Mouse (Mus musculus) hindbrain, postnatal 0 days (tissue): ENCODE measurements around the gene Agap3. TPM values are rescaled to one million over a fixed set of nuclear protein-coding genes. Genes with fewer than 3 reads are reported as not detected.
A peak's percentile ranks its signal among the peaks of the same experiment; 100 is the strongest.

Experiments
- ATAC-seq: fragments of 200-750 bp; cut with Nextera tagmentation; 2 replicates; pipeline ENCODE4 v1.8.0; 2017; ENCODE audit warnings: mild to moderate bottlenecking, moderate TSS enrichment, moderate library complexity
- DNase-seq: peaks from one replicate; pipeline ENCODE4 v3.0.0-alpha.2; 2015; ENCODE audit warnings: low spot score
- H3K27ac ChIP-seq: fragments of 300-500 bp; sonication (generic); 2 replicates; pipeline ENCODE4 v1.5.1; 2014; ENCODE audit warnings: mild to moderate bottlenecking
- H3K27me3 ChIP-seq: fragments of 300-500 bp; sonication (generic); 2 replicates; pipeline ENCODE4 v1.6.1; 2014; ENCODE audit warnings: low read length, mixed read lengths; ENCODE audit not compliant: insufficient read depth
- H3K36me3 ChIP-seq: fragments of 300-500 bp; sonication (generic); 2 replicates; pipeline ENCODE4 v1.6.1; 2014; ENCODE audit warnings: low read length, mixed read lengths; ENCODE audit not compliant: insufficient read depth
- H3K4me1 ChIP-seq: fragments of 300-500 bp; sonication (generic); 2 replicates; pipeline ENCODE4 v1.6.1; 2014; ENCODE audit warnings: antibody characterized with exemption, low read length, mixed read lengths; ENCODE audit not compliant: insufficient read depth
- H3K4me2 ChIP-seq: fragments of 300-500 bp; sonication (generic); 2 replicates; pipeline ENCODE4 v1.6.1; 2014; ENCODE audit warnings: low read depth, mild to moderate bottlenecking, low read length, moderate library complexity, mixed read lengths
- H3K4me3 ChIP-seq: fragments of 300-500 bp; sonication (generic); 2 replicates; pipeline ENCODE4 v1.5.1; 2014; ENCODE audit warnings: low read length
- H3K9ac ChIP-seq: fragments of 300-500 bp; sonication (generic); replicated peaks from 2 replicates; pipeline ENCODE4 v1.6.1; 2014; ENCODE audit warnings: mild to moderate bottlenecking, low read length, moderate library complexity, mixed read lengths
- H3K9me3 ChIP-seq: fragments of 300-500 bp; sonication (generic); 2 replicates; pipeline ENCODE4 v1.6.1; 2016; ENCODE audit warnings: low read length, mixed read lengths
- CTCF ChIP-seq: IDR thresholded peaks from 2 replicates; pipeline ENCODE4 v1.5.1; 2016; ENCODE audit warnings: antibody characterized with exemption, control low read depth, low read depth
- WGBS: fragments of 180-500 bp; shearing (Covaris S2); extraction: QIAGEN DNeasy Blood & Tissue Kit; methylation state at CpG from one replicate; pipeline ENCODE4 v1.1.7; 2014; 5-methylcytosine and 5-hydroxymethylcytosine counted together
- polyA plus RNA-seq: library from polyadenylated mRNA; unstranded; fragments of >200 nt; fragmentation: Nextera tagmentation; extraction: Ambion mirVana; gene quantifications from 2 replicates; pipeline ENCODE4 v1.2.1, GENCODE M21; 2015
- total RNA-seq: library from RNA; depleted of rRNA; stranded (reverse); fragments of >200 nt; gene quantifications from 2 replicates; pipeline ENCODE4 v1.2.3, GENCODE M21; 2014

The Agap3 gene
- total and polyA plus RNA-seq, 2 experiments from 2014 or later, result 121 to 287 TPM

GRCm38 (mm10) chr5:24424004-24424781 is 27.8 kb upstream of the Agap3 start:
- H3K4me1 ChIP-seq, result peaks cover 12% of the 10 kb centered on the region
- H3K27ac ChIP-seq, result peak overlapping the region; percentile 90
- no peaks in the 10 kb centered on the region for H3K9me3 ChIP-seq
- TF ChIP-seq CTCF, result 0 out of 2 replicates have a peak, but pooled peaks have one; percentile 1
- DNase-seq, result no peak
- H3K27me3 ChIP-seq, result no peaks in the 10 kb centered on the region
- ATAC-seq, result no peak
- 9% methylated on average over 21 of the region's 21 CpGs for WGBS
- H3K4me2 ChIP-seq, result peak overlapping the region; percentile 87
- H3K36me3 ChIP-seq, result peaks cover 13% of the 10 kb centered on the region
- peak overlapping the region; percentile 68 for H3K4me3 ChIP-seq
- H3K9ac ChIP-seq, result peak overlapping the region; percentile 73

DNA sequence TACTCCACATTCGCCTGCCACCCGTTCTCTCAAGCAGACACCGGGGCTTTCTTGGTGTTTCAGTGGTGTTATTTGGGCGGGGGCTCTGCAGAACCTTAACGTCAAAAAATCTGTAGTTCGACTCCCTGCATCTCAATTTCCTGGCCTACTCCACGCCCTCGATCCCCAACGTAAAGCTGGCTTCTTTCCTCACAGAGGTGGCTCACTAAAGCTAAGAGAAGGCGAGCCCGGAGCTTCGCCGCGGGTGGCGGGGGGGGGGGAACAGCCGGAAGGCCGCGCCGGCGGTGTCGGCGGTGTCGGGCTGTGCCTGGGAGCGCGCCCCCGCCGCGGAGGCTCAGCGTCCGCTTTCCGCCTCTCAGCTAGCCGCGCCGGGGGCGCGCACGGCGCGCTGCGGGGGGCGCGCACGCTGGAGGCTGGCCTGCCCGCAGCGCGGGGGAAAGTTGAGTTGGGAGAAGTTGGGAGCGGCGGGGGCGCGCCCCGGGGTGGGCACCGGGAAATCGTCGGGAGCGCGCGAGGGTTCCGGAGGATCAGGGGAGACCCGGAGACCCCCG is 27.0 kb upstream of the Agap3 start:
- H3K4me3 ChIP-seq, result peak overlapping the region; percentile 68
- no peaks in the 10 kb centered on the region for H3K27me3 ChIP-seq
- no peak for TF ChIP-seq CTCF
- WGBS, result under 1% methylated on average over 54 of the region's 60 CpGs
- H3K9ac ChIP-seq, result peak overlapping the region; percentile 73
- no peak for ATAC-seq
- peak overlapping the region; percentile 87 for H3K4me2 ChIP-seq
- peaks cover 7% of the 10 kb centered on the region; the same call in 1 of the 2 replicates for H3K36me3 ChIP-seq
- peaks cover 12% of the 10 kb centered on the region for H3K4me1 ChIP-seq
- peak overlapping the region; percentile 90 for H3K27ac ChIP-seq
- no peaks in the 10 kb centered on the region for H3K9me3 ChIP-seq
- peak; percentile 94 for DNase-seq

DNA sequence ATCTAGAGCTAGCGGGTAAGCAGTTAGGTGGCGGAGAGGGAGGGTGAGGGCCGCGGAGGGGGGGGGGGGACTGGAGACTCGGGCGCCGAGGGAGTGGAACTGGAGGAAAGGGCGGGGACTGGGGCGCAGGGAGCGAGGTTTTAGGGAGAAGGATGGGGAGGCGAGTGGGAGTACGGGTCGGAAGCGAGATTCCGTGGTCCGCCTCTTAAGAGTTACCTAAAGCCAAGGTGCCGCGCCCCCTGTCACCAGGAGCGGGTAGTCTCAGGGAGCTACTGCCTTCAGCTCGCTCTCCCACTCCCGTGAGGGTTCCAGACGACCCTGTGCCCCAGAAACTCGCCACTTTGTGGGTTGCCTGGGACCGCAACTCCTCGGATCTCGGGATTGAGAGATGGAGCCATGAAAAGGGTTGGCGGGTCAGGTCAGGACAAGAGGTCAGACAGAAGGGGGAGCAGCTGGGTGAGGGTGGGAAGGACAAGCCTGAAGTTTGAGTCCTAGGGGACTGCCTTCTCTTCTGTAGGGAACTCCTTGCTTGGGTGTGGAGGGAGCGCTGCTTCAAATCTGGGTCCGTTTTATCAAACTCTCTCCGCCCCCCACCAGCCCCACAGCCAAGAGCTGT is 26.4 kb upstream of the Agap3 start:
- 1% methylated on average over 17 of the region's 30 CpGs for WGBS
- no peaks in the 10 kb centered on the region for H3K9me3 ChIP-seq
- peak overlapping the region; percentile 68 for H3K4me3 ChIP-seq
- peaks cover 11% of the 10 kb centered on the region; the same call in 1 of the 2 replicates for H3K36me3 ChIP-seq
- peak overlapping the region; percentile 90 for H3K27ac ChIP-seq
- peak overlapping the region; percentile 87 for H3K4me2 ChIP-seq
- no peaks in the 10 kb centered on the region for H3K27me3 ChIP-seq
- TF ChIP-seq CTCF, result peak; percentile 47
- H3K9ac ChIP-seq, result peak overlapping the region; percentile 73
- ATAC-seq (no peak), DNase-seq (peak; percentile 49)
- peaks cover 12% of the 10 kb centered on the region for H3K4me1 ChIP-seq

- WGBS, result 4% methylated on average over 10 of the region's 10 CpGs
- H3K36me3 ChIP-seq, result peaks cover 11% of the 10 kb centered on the region; the same call in 1 of the 2 replicates
- no peak for DNase-seq
- H3K4me3 ChIP-seq, result peak overlapping the region; percentile 68
- TF ChIP-seq CTCF, result no peak
- peak overlapping the region; percentile 87 for H3K4me2 ChIP-seq
- H3K9ac ChIP-seq, result peak overlapping the region; percentile 73
- H3K4me1 ChIP-seq, result peaks cover 12% of the 10 kb centered on the region
- no peaks in the 10 kb centered on the region for H3K27me3 ChIP-seq
- H3K9me3 ChIP-seq, result no peaks in the 10 kb centered on the region
- ATAC-seq, result no peak
- H3K27ac ChIP-seq, result no peak overlapping the region
Observed at GRCm38 (mm10) chr5:24426037-24426432, 25.9 kb upstream of the Agap3 start.

GRCm38 (mm10) chr5:24426556-24427284 is 25.3 kb upstream of the Agap3 start:
- TF ChIP-seq CTCF, result no peak
- H3K27me3 ChIP-seq, result no peaks in the 10 kb centered on the region
- 15% methylated on average over 9 of the region's 9 CpGs for WGBS
- peak overlapping the region; percentile 68; the same call in 1 of the 2 replicates for H3K4me3 ChIP-seq
- ATAC-seq (no peak), DNase-seq (no peak)
- H3K9ac ChIP-seq, result no peak overlapping the region
- peaks cover 12% of the 10 kb centered on the region for H3K4me1 ChIP-seq
- no peaks in the 10 kb centered on the region for H3K9me3 ChIP-seq
- peak overlapping the region; percentile 87 for H3K4me2 ChIP-seq
- H3K27ac ChIP-seq, result no peak overlapping the region
- peaks cover 10% of the 10 kb centered on the region; the same call in 1 of the 2 replicates for H3K36me3 ChIP-seq

GRCm38 (mm10) chr5:24427285-24427633 is 24.7 kb upstream of the Agap3 start:
- Histone ChIP-seq H3K4me3 (no peak overlapping the region), H3K4me2 (peak overlapping the region; percentile 87; the same call in 1 of the 2 replicates), H3K4me1 (peaks cover 12% of the 10 kb centered on the region), H3K36me3 (peaks cover 16% of the 10 kb centered on the region; the same call in 1 of the 2 replicates), H3K27me3 (no peaks in the 10 kb centered on the region), H3K9ac (no peak overlapping the region), H3K9me3 (no peaks in the 10 kb centered on the region), H3K27ac (no peak overlapping the region; the same call in 1 of the 2 replicates)
- DNase-seq, result no peak
- no peak for TF ChIP-seq CTCF
- 22% methylated on average over 12 of the region's 12 CpGs for WGBS
- ATAC-seq, result no peak
